Mouse (Mus musculus) kidney, postnatal 10 days (tissue): ENCODE measurements around the gene Nudt17.
"Not testable (repeated sequence)": the region's sequence is repeated elsewhere in the genome, so short reads cannot be mapped to it uniquely, and the experiment has no call there.

ENCODE experiments used
- DNase-seq: peaks from one replicate; pipeline ENCODE4 v3.0.0; 2021; ENCODE audit warnings: mixed read lengths

Nudt17 gene

DNA sequence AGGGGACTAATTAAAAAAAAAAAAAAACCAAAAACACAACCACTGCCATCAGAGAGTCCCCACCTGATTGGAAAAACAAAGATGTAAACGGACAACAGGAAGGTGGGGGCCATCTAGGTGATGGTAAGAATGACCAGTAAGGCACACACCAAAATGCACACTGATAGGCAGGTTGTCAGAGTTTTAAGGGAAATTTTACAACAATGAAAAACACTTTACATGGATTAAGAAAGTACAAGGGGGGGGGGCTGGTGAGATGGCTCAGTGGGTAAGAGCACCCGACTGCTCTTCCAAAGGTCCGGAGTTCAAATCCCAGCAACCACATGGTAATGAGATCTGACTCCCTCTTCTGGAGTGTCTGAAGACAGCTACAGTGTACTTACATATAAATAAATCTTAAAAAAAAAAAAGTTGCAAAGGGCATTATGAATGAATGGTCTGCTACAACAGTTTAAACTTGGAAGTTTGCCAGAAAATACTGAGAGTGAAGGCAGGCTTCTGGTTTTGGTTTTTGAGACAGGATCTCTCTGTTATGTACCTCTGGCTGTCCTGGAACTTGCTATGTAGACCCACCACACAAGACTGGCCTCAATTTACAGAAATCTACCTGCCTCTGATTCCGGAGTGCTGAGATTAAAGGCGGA, 39.8 kb downstream of the Nudt17 start:
- DNase-seq, result no peak

DNA sequence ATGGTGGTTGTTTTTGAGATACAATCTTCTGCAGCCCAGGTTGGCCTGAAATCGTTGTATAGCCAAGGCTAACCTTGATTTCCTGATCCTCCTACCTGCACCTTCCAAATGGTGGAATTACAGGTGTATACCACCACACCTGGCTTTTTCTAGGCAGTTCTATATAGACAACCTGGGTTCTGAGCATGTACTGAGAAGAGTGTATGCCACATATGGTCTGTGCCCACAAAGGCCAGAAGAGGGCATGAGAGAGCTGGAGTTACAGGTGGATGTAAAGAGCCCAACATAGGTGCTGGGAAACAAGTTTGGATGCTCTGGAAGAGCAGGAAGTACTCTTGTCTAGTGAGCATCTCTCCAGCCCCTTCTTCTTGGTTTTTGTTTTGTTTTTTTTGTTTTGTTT, 41.0 kb downstream of the Nudt17 start:
- peak; percentile 40 for DNase-seq

DNA sequence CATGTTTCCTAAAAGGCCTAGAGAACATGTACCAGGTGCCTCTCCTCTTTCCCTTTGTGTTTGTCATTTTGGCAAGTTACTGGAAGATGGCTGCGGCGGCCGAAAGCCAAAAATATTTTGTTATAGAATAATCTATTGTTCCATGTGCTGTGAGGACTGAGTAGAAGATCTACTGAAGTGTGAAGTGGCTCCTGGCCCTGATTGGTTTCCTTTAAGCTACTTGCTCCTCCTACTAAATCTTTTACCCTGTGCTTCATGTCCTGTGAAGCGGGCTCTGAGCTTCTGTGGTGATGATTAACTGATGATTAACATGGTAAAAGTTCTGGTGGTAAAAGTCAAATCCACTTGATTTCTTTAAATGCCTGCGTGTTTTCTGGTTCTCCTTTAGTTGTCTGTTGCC, 41.4 kb downstream of the Nudt17 start:
- no peak for DNase-seq

DNA sequence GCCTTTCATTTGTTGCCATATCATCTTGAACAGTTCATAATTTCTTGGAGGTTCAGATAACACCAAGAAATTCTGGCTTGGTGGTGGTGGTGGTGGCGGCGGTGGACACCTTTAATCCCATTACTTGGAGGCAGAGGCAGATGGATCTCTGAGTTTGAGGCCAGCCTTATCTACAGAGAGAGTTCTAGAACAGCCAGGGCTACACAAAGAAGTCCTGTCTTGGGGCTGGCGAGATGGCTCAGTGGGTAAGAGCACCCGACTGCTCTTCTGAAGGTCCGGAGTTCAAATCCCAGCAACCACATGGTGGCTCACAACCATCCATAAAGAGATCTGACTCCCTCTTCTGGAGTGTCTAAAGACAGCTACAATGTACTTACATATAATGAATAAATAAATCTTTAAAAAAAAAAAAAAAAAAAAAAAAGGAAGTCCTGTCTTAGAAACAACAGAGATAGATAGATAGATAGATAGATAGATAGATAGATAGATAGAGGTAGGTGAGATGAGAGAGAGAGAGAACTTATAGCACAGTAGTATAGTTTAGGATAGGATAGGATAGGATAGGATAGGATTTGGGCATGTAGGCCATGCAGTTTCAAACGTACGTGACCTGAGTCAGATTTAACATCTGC, 42.5 kb downstream of the Nudt17 start:
- DNase-seq, result not testable (repeated sequence)

DNA sequence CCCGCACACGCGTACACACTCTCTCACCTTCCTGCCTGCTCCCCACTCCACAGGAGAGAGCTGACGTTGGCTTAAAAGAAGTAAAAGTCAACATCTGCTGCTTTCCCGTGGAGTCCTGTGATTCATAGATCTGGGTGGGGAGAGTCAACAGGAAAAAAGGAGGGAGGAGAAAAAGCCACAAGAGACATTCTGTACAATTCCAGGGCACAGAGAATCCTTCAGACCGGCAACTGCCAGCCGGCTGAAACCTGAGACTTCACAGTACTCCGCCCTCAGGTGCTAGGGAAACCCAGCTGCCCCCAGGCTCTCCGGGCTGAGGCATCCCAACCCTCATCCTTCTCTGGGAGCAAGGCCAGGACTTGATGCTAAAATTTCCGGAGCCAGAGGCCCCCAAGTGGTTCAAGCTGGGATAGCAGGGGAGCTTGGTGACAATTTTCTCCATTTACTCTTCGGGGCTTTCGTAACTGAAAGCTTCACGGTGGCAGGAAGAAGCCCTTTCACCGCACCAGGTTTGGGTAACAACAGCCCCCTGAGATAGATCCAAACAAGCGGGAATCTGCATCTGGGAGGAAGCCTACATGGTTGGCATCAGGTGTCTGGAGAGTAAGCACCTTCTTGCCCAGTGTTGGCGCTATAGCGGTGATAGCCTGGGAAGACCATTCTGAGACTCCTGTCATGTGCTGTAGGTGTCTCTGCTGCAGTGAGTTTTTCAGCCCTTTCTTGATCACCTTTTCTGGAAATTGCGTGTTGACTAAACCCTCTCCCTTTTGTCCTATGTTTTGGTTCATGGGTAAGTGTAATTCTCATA, 44.7 kb downstream of the Nudt17 start:
- peak; percentile 89 for DNase-seq

DNA sequence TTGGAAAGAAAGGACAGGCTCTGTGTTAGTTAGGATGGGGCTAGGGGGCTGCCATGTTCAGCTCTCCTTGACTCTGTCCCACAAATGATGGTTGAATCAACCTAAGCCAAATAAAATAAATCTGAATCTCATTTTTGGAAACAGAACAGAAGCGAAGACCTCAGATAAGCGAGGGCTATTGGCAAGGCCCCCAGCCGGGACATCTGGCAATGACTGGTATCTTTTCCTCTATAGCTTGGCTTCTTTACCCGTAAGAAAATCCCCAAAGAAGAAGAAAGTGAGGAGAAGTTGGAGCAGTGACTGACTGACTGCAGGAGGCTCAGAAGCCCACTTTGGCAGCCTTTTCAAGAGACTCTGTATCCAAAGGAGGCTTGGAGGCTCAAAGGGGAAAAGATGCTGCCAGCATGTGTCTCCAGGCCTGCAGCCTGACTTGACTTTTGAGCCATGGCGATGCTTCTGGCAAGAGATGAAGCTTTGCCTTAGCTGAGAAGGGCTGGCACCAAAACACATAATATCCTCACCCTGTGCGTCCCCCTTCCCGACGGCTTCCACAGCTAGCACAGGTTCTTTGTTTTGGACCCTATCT, 45.5 kb downstream of the Nudt17 start:
- DNase-seq, result no peak

DNA sequence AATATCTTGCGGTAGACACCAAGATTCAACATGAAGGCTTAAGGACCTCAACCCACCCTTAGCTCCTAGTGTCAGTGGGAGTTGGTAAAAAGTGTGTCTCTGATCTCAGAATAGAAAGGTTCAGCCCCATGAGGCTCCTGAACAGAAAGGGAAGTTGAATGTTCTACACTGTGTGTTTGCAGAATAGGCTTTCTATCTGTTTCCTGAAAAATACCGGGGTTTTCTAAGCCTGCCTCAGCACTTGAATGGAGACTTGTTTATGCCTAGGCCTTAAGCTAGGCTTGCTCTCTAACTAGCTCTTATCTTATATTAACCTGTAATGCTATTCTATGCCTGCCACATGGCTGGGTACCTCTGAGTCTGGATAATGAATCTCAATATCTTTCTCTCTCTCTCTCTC, 47.5 kb downstream of the Nudt17 start:
- DNase-seq, result no peak
